Mouse (Mus musculus) neural tube, embryonic 11.5 days (tissue): ENCODE data around the gene Napa. TPM values are rescaled to one million over a fixed set of nuclear protein-coding genes. Genes with fewer than 3 reads are reported as not detected.

ENCODE experiments used
- ATAC-seq: fragments of 200-750 bp; cut with Nextera tagmentation; 2 replicates; pipeline ENCODE4 v1.8.0; 2017; ENCODE audit warnings: moderate number of reproducible peaks, mild to moderate bottlenecking, moderate TSS enrichment, moderate library complexity; ENCODE audit not compliant: insufficient read depth, low FRiP score, low TSS enrichment
- DNase-seq: peaks from one replicate; pipeline ENCODE4 v3.0.0-alpha.2; 2015; ENCODE audit warnings: low spot score
- H3K27ac ChIP-seq: fragments of 300-500 bp; sonication (generic); 2 replicates; pipeline ENCODE4 v1.5.1; 2014; ENCODE audit warnings: low read depth, mild to moderate bottlenecking, low read length
- H3K27me3 ChIP-seq: fragments of 300-500 bp; sonication (generic); 2 replicates; pipeline ENCODE4 v1.6.1; 2014; ENCODE audit warnings: mild to moderate bottlenecking, low read length, mixed read lengths; ENCODE audit not compliant: control insufficient read depth, insufficient read depth
- H3K36me3 ChIP-seq: fragments of 300-500 bp; sonication (generic); 2 replicates; pipeline ENCODE4 v1.6.1; 2014; ENCODE audit warnings: mild to moderate bottlenecking, low read length, moderate library complexity, mixed read lengths; ENCODE audit not compliant: control insufficient read depth, insufficient read depth
- H3K4me1 ChIP-seq: fragments of 300-500 bp; sonication (generic); 2 replicates; pipeline ENCODE4 v1.6.1; 2014; ENCODE audit warnings: low read length, mixed read lengths; ENCODE audit not compliant: control insufficient read depth, insufficient read depth
- H3K4me2 ChIP-seq: fragments of 300-500 bp; sonication (generic); 2 replicates; pipeline ENCODE4 v1.6.1; 2014; ENCODE audit warnings: low read depth, mild to moderate bottlenecking, moderate library complexity
- H3K4me3 ChIP-seq: fragments of 300-500 bp; sonication (generic); 2 replicates; pipeline ENCODE4 v1.5.1; 2014; ENCODE audit warnings: low read depth, low read length
- H3K9ac ChIP-seq: fragments of 300-500 bp; sonication (generic); 2 replicates; pipeline ENCODE4 v1.6.1; 2014; ENCODE audit warnings: mild to moderate bottlenecking, low read length
- H3K9me3 ChIP-seq: fragments of 300-500 bp; sonication (generic); 2 replicates; pipeline ENCODE4 v1.6.1; 2016; ENCODE audit warnings: low read length; ENCODE audit not compliant: control insufficient read depth
- WGBS: fragments of 180-500 bp; shearing (Covaris S2); extraction: QIAGEN DNeasy Blood & Tissue Kit; methylation state at CpG from one replicate; pipeline ENCODE4 v1.1.7; 2014; 5-methylcytosine and 5-hydroxymethylcytosine counted together
- polyA plus RNA-seq: library from polyadenylated mRNA; unstranded; fragments of >200 nt; fragmentation: Nextera tagmentation; extraction: Ambion mirVana; gene quantifications from 2 replicates; pipeline ENCODE4 v1.2.1, GENCODE M21; 2014

The Napa gene
- polyA plus RNA-seq: 175 and 184 TPM in 2 replicates

GRCm38 (mm10) chr7:16098021-16099017, at the start of gene Napa:
Napa (plus strand) TSS chr7:16098458.
- peak within 1 kb of the TSS; percentile 99 for H3K4me3 ChIP-seq
- peak within 1 kb of the TSS; percentile 84 for H3K27ac ChIP-seq
- peak within 1 kb of the TSS; percentile 94 for H3K9ac ChIP-seq
- peak within 1 kb of the TSS; percentile 97 for H3K4me2 ChIP-seq
- DNase-seq: peak; percentile 99
- no peaks in the 10 kb centered on the region; the same call in 1 of the 2 replicates for H3K36me3 ChIP-seq
- WGBS: under 1% methylated on average over 68 of the region's 68 CpGs
- peak; percentile 99 for ATAC-seq
- H3K4me1 ChIP-seq: peaks cover 8% of the 10 kb centered on the region
- no peaks in the 10 kb centered on the region for H3K9me3 ChIP-seq
- no peaks in the 10 kb centered on the region for H3K27me3 ChIP-seq

- Histone ChIP-seq H3K4me1 (peaks cover 40% of the 10 kb centered on the region), H3K27me3 (no peaks in the 10 kb centered on the region), H3K9me3 (no peaks in the 10 kb centered on the region), H3K4me3 (peak overlapping the region; percentile 95), H3K36me3 (no peaks in the 10 kb centered on the region), H3K9ac (peak overlapping the region; percentile 77), H3K4me2 (peak overlapping the region; percentile 88), H3K27ac (peak overlapping the region; percentile 40)
- 10% methylated on average over 36 of the region's 36 CpGs for WGBS
- DNase-seq (no peak), ATAC-seq (no peak)
These were observed 49.3 kb upstream of the Napa start for GRCm38 (mm10) chr7:16048675-16049575.

GRCm38 (mm10) chr7:16049576-16049915, 48.7 kb upstream of the Napa start:
- no peak for DNase-seq
- H3K9ac ChIP-seq: no peak overlapping the region
- H3K36me3 ChIP-seq: no peaks in the 10 kb centered on the region
- H3K27me3 ChIP-seq: no peaks in the 10 kb centered on the region
- 76% methylated on average over 7 of the region's 7 CpGs for WGBS
- H3K9me3 ChIP-seq: no peaks in the 10 kb centered on the region
- no peak overlapping the region for H3K27ac ChIP-seq
- no peak for ATAC-seq
- H3K4me1 ChIP-seq: peaks cover 34% of the 10 kb centered on the region
- H3K4me2 ChIP-seq: peak overlapping the region; percentile 88
- peak overlapping the region; percentile 95 for H3K4me3 ChIP-seq

GRCm38 (mm10) chr7:16050600-16050999, 47.7 kb upstream of the Napa start:
- no peaks in the 10 kb centered on the region for H3K9me3 ChIP-seq
- peaks cover 23% of the 10 kb centered on the region for H3K4me1 ChIP-seq
- WGBS: 87% methylated on average over 3 of the region's 3 CpGs
- H3K4me2 ChIP-seq: no peak overlapping the region
- no peak overlapping the region for H3K27ac ChIP-seq
- H3K9ac ChIP-seq: no peak overlapping the region
- no peak overlapping the region for H3K4me3 ChIP-seq
- H3K27me3 ChIP-seq: no peaks in the 10 kb centered on the region
- ATAC-seq: no peak
- H3K36me3 ChIP-seq: no peaks in the 10 kb centered on the region
- no peak for DNase-seq

- H3K9ac ChIP-seq: peak overlapping the region; percentile 45
- 0 out of 2 replicates have a peak overlapping the region, but pooled peaks have one; percentile 2 for H3K27ac ChIP-seq
- H3K9me3 ChIP-seq: no peaks in the 10 kb centered on the region
- H3K4me1 ChIP-seq: peaks cover 17% of the 10 kb centered on the region; the same call in 1 of the 2 replicates
- peak; percentile 73 for DNase-seq
- peak overlapping the region; percentile 44 for H3K4me3 ChIP-seq
- ATAC-seq: no peak
- 8% methylated on average over 19 of the region's 19 CpGs for WGBS
- H3K36me3 ChIP-seq: no peaks in the 10 kb centered on the region
- peak overlapping the region; percentile 79 for H3K4me2 ChIP-seq
- H3K27me3 ChIP-seq: no peaks in the 10 kb centered on the region
These were observed 46.2 kb upstream of the Napa start for GRCm38 (mm10) chr7:16051883-16052595.

GRCm38 (mm10) chr7:16052684-16053083, 45.6 kb upstream of the Napa start:
- Histone ChIP-seq H3K4me1 (peaks cover 17% of the 10 kb centered on the region; the same call in 1 of the 2 replicates), H3K9me3 (no peaks in the 10 kb centered on the region), H3K9ac (peak overlapping the region; percentile 45), H3K27me3 (no peaks in the 10 kb centered on the region), H3K36me3 (no peaks in the 10 kb centered on the region), H3K4me3 (peak overlapping the region; percentile 44), H3K27ac (0 out of 2 replicates have a peak overlapping the region, but pooled peaks have one; percentile 2), H3K4me2 (peak overlapping the region; percentile 79)
- DNase-seq (peak; percentile 97), ATAC-seq (peak; percentile 74)
- WGBS: under 1% methylated on average over 24 of the region's 24 CpGs

- Histone ChIP-seq H3K36me3 (no peaks in the 10 kb centered on the region), H3K27ac (no peak overlapping the region), H3K4me2 (peak overlapping the region; percentile 79), H3K27me3 (no peaks in the 10 kb centered on the region), H3K4me1 (peaks cover 17% of the 10 kb centered on the region; the same call in 1 of the 2 replicates), H3K4me3 (no peak overlapping the region; the same call in 1 of the 2 replicates), H3K9me3 (no peaks in the 10 kb centered on the region), H3K9ac (no peak overlapping the region)
- DNase-seq (no peak), ATAC-seq (no peak)
- 15% methylated on average over 6 of the region's 6 CpGs for WGBS
These were observed 45.2 kb upstream of the Napa start for GRCm38 (mm10) chr7:16053105-16053504.

GRCm38 (mm10) chr7:16054966-16055365, 43.3 kb upstream of the Napa start:
- no peaks in the 10 kb centered on the region for H3K9me3 ChIP-seq
- H3K4me2 ChIP-seq: no peak overlapping the region
- H3K36me3 ChIP-seq: no peaks in the 10 kb centered on the region
- no peak overlapping the region for H3K27ac ChIP-seq
- no peak overlapping the region for H3K9ac ChIP-seq
- DNase-seq (no peak), ATAC-seq (no peak)
- H3K27me3 ChIP-seq: no peaks in the 10 kb centered on the region
- 66% methylated on average over 4 of the region's 4 CpGs for WGBS
- peaks cover 5% of the 10 kb centered on the region; the same call in 1 of the 2 replicates for H3K4me1 ChIP-seq
- no peak overlapping the region for H3K4me3 ChIP-seq
